Mouse (Mus musculus) lung, adult 2 months (tissue): ENCODE data around the gene Glis2. TPM values are rescaled to one million over a fixed set of nuclear protein-coding genes. Genes with fewer than 3 reads are reported as not detected.

Experiments
- DNase-seq: peaks from one replicate; pipeline ENCODE4 v3.0.0; 2022
- H3K4me1 ChIP-seq: fragments of 200-500 bp; 2 replicates; pipeline ENCODE4 v1.6.1; 2011; ENCODE audit warnings: low read length; ENCODE audit not compliant: control insufficient read depth, insufficient read depth
- H3K4me3 ChIP-seq: fragments of 200-500 bp; replicated peaks from 2 replicates; pipeline ENCODE3; 2011; ENCODE audit warnings: low read depth, mild to moderate bottlenecking, control low read depth, low read length; ENCODE audit errors: extremely low read depth
- CTCF ChIP-seq: fragments of 200-500 bp; IDR thresholded peaks from 2 replicates; pipeline ENCODE4 v1.5.1; 2011; ENCODE audit warnings: mild to moderate bottlenecking, low read length, control low read depth; ENCODE audit not compliant: insufficient read depth
- POLR2A ChIP-seq: fragments of 200-500 bp; IDR thresholded peaks from 2 replicates; pipeline ENCODE4 v1.6.1; 2011; ENCODE audit warnings: low read depth, mild to moderate bottlenecking, control low read depth, low read length, borderline replicate concordance; ENCODE audit errors: extremely low read depth
- WGBS: fragments of 180-500 bp; shearing (Covaris S2); methylation state at CpG from one replicate; pipeline ENCODE4 v1.1.7; 2018; 5-methylcytosine and 5-hydroxymethylcytosine counted together
- polyA plus RNA-seq: library from polyadenylated mRNA; depleted of rRNA; stranded (reverse); fragments of >200 nt; gene quantifications from 2 replicates; pipeline ENCODE4 v1.2.3, GENCODE M21; 2012

Gene Glis2
- polyA plus RNA-seq, 1 experiment, result 76.4 TPM

DNA sequence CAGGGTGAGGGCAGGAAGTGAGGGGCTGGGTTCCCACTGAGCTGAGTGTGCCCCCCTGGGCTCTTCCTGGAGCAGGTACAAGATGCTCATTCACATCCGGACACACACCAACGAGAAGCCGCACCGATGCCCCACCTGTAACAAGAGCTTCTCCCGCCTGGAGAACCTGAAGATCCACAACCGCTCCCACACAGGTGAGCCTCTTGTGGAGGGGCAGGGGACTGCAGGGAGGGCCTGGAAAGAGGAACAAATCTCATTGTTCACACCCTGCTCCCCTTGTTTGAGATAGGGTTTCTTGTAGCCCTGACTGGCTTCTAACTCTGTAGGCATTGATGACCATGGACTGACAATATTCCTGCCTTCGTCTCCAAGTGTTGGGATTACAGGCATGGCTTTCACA, 17.2 kb downstream of the Glis2 start:
- 81% methylated on average over 7 of the region's 7 CpGs for whole genome bisulfite sequencing
- no peak for TF ChIP-seq CTCF

DNA sequence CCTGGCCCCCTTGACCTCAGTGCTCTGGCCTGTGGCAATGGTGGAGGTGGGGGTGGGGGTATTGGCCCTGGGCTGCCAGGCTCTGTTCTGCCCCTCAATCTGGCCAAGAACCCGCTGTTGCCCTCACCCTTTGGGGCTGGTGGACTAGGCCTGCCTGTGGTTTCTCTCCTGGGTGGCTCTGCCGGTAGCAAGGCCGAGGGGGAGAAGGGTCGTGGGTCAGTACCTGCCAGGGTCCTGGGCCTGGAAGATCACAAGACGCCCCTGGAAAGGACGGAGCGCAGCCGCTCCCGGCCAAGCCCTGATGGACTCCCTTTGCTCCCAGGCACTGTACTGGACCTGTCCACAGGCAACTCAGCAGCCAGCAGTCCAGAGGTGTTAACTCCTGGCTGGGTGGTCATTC, 19.2 kb downstream of the Glis2 start:
- Histone ChIP-seq H3K4me1 (no peaks in the 10 kb centered on the region), H3K4me3 (no peak overlapping the region)
- TF ChIP-seq POLR2A, result no peak
- WGBS, result 91% methylated on average over 9 of the region's 9 CpGs
- no peak for DNase-seq

More for the DNA sequence above, 17.2 kb downstream of the Glis2 start:
- H3K4me1 ChIP-seq, result peaks cover 9% of the 10 kb centered on the region
- H3K4me3 ChIP-seq, result no peak overlapping the region
- no peak for DNase-seq

DNA sequence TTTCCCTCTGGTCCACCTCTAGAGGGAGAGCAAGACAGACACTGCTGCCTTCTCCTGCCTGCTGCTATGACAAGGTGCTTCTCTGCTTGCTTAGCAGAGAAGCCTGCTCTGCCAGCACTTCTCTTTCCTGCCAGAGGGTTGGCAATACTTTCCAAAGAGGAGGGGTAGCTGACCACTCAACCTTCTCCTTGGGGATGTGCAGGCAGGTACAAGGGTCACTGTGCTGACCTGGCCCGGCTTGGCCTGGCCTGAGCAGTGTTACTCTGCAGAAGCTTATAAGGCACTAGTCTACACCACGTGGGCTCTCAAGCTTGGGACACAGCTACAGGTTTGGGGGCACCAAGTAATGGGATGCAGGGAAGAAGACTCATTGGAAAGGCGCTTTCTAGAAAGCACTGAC, 20.1 kb downstream of the Glis2 start:
- DNase-seq, result no peak
- no peak for TF ChIP-seq POLR2A
- TF ChIP-seq CTCF, result no peak
- 86% methylated on average over 3 of the region's 3 CpGs for WGBS
- Histone ChIP-seq H3K4me3 (no peak overlapping the region), H3K4me1 (no peaks in the 10 kb centered on the region)

DNA sequence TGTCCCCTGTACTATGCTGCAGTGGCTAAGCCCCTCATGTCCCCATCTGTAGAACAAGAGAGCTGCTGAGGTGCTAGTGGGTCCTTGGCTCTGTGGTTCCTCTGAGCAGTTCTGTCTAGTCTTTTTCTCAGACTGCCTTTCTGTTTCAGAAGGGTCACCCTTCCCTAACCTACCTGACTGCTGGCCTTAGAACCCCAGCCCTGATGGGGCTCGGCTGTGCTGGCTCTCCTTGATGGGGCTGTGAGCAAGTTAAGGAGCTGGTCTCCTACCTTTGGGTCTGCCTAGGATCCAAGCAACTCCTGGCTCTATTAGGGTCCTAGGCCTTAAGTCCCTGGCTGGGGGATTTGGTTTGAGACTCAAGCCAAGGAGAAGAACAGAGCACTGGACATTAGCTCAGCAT, 20.8 kb downstream of the Glis2 start:
- no peak for DNase-seq
- H3K4me3 ChIP-seq, result no peak overlapping the region
- 0 out of 2 replicates have a peak, but pooled peaks cover 3% of the 10 kb centered on the region for H3K4me1 ChIP-seq
- WGBS, result 91% methylated on average over 1 of the region's 1 CpGs
- TF ChIP-seq CTCF (no peak), POLR2A (no peak)

DNA sequence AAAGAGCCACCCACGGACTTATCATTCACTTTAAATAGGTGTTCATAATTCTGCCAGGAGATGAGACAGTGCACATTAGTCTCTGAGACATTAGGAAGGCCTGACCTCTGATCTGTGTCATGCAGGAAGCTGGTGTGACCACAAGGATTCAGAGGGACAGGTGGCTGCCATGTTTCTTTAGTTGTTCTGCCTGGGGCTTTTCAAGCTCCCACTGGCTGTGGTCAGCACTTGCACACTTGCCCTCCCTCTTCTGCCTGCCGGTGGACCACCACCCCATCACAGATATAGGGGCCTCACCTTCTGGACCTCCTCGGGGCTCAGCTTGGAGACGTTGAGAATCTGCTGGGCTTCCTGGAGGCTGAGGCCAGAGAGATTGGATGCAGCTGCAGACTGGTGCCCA, 22.3 kb downstream of the Glis2 start:
- TF ChIP-seq POLR2A, result no peak
- no peak for TF ChIP-seq CTCF
- 0 out of 2 replicates have a peak, but pooled peaks cover 3% of the 10 kb centered on the region for H3K4me1 ChIP-seq
- DNase-seq, result no peak
- 82% methylated on average over 4 of the region's 4 CpGs for WGBS
- no peak overlapping the region for H3K4me3 ChIP-seq

DNA sequence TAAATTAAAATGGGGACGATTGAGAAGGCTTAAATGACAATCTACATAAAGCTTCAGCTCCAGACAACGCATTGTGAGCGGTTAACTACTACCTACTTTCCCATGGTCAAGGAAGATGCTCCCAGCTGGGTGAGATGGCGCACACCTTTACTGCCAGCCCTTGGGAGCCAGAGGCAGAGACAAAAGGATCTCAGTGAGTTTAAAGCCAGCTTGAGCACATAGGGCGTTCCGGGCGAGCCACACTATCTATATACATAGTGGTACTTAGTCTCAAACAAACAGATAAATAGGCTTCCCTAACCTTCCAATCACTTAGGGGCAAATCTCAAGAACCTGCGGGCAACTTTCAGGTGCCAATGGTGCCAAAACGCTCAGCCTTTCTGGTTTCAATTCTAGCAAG, 29.6 kb downstream of the Glis2 start:
- WGBS, result 20% methylated on average over 9 of the region's 9 CpGs
- TF ChIP-seq CTCF, result no peak
- TF ChIP-seq POLR2A, result no peak
- H3K4me1 ChIP-seq, result peaks cover 11% of the 10 kb centered on the region
- H3K4me3 ChIP-seq, result peak overlapping the region; percentile 87
- DNase-seq, result no peak

DNA sequence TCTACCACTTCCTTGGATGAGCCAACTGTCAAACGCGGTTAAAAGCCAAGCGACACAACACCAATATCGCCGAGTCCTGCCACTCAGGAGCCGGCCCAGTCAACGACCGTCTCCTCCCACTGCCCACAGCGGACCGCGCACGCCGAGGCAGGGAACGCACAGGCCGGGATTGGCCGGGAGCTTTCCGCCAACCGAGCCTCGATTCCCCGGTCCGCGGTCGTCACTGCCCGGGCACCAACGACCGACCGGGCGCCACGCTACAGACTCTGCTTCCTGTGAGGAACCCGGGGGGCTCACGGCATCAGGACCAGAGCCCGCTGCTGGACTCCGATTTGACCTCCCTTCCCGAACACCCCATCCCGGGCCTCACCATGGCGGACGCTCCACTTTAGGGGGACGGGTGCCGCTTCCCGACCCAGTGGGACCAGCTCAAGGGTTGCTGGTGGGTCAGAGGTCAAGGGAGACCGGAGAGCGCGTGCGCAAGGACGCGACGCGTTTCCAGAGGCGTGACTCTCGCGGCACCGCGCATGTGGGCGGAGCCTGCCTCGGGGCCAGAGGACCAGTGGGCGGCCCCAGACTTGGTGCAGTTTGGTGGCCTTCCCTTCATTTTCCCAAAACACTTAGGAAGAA, 30.1 kb downstream of the Glis2 start, which contains the start of gene Pam16:
Pam16 (minus strand) TSS at position 508 of the 630 bp plus-strand sequence.
- under 1% methylated on average over 56 of the region's 56 CpGs for WGBS
- peak; percentile 33; the same call in 1 of the 2 replicates for TF ChIP-seq POLR2A
- no peak for TF ChIP-seq CTCF
- Histone ChIP-seq H3K4me3 (peak within 1 kb of the TSS; percentile 87), H3K4me1 (peaks cover 11% of the 10 kb centered on the region)
- DNase-seq, result peak; percentile 93

DNA sequence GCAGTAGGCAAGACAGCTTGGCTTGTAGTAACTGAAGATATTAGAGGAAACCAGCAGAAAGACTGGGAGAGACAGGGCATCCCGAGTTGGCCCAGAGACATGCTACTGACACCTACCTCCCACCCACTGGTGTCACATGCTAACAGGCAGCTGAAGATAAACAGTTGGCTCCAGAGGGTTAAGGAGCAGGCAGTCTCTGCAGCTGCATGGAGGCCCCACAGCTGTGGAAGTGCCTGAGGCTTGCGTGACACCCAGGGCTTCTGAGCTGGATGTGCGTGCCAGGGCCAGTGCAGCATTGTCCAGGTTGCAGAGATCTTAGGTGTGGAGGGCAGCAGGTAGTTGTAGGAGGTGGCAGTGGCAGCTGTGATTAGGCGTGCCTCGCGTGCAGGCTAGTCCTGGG, 32.6 kb downstream of the Glis2 start:
- peaks cover 8% of the 10 kb centered on the region for H3K4me1 ChIP-seq
- DNase-seq, result no peak

DNA sequence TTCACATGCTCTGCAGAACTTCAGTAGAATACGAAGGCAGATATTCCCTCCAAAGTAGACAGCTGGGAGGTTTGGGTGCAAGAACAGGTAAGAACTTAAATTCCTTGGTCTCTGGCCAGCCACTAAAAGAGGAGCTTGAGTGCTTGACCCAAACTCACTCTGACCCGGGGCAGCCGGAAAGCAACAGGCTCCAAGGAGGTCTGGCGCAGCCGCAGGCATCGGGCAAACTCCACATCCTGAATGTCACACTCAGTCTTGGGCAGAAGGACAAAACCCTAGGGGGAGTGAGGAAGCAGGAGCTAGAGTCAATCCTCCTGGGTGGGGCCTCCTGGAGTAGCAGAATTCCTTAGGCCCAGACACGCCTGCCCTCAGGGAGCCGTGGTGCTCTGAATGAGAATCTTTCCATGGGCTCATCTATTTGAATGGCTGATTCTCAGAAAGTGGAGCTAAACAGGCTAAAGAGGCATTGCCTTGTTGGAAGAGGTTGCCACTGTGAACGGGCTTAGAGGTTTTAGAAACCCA, 34.4 kb downstream of the Glis2 start:
- WGBS, result 85% methylated on average over 9 of the region's 9 CpGs

More for the DNA sequence above, 32.6 kb downstream of the Glis2 start:
- TF ChIP-seq CTCF, result no peak
- whole genome bisulfite sequencing, result 79% methylated on average over 6 of the region's 6 CpGs
- H3K4me3 ChIP-seq, result no peak overlapping the region

DNA sequence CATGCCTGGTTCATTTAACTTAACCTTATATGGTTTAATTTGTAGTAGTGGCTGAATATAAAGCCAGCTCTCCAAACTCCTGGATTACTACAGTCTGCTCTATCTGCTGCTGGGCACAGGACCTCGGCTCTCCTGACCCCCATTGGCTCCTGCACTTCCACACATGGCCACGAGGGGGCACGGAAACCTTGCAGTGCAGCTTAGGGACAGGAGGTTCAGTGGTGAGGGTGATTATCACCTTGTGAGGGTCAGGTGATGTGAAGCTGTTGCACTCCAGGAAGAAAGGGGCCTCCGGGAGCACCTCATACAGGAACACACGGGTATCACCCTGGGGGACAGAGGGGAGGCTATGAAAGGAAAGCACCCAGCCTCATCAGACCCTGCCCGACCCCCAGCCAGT, 35.4 kb downstream of the Glis2 start:
- H3K4me1 ChIP-seq, result no peaks in the 10 kb centered on the region
- no peak overlapping the region for H3K4me3 ChIP-seq
- WGBS, result 22% methylated on average over 6 of the region's 6 CpGs
- TF ChIP-seq POLR2A (no peak), CTCF (peak; percentile 98)
- peak; percentile 84 for DNase-seq

More for the DNA sequence above, 34.4 kb downstream of the Glis2 start:
- Histone ChIP-seq H3K4me1 (peaks cover 2% of the 10 kb centered on the region; the same call in 1 of the 2 replicates), H3K4me3 (no peak overlapping the region)
- no peak for DNase-seq
- no peak for TF ChIP-seq CTCF
- TF ChIP-seq POLR2A, result no peak

DNA sequence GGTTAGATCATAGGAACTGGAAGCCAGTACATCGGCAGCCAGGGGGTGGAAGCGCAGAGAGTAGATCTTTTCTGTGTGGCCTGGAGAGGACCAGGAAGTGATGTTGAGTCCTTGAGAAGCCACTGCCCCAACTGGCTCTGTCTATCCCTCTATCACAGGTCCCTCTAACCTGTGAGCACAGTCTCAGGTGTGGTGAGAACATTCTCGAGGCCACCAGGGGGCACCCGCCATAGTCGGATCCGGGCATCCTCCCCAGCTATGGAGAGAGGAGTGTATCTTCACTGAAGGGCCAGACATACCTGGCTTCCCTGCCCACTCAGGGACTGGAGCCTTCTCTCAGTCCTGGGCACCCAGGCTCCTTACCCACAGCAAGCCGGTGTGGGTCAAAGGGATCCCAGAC, 37.5 kb downstream of the Glis2 start:
- Histone ChIP-seq H3K4me1 (no peaks in the 10 kb centered on the region), H3K4me3 (no peak overlapping the region)
- DNase-seq, result peak; percentile 65
- 0 out of 2 replicates have a peak, but pooled peaks have one; percentile 25 for TF ChIP-seq CTCF
- TF ChIP-seq POLR2A, result no peak
- 49% methylated on average over 7 of the region's 7 CpGs for whole genome bisulfite sequencing
